Mouse (Mus musculus) midbrain, embryonic 12.5 days (tissue): ENCODE measurements around the gene AU015836. TPM values are rescaled to one million over a fixed set of nuclear protein-coding genes. Genes with fewer than 3 reads are reported as not detected.

Experiments used
- ATAC-seq: fragments of 200-750 bp; cut with Nextera tagmentation; 2 replicates; pipeline ENCODE4 v1.8.0; 2017; ENCODE audit warnings: low read depth, moderate TSS enrichment, moderate library complexity; ENCODE audit not compliant: low FRiP score
- H3K27ac ChIP-seq: fragments of 300-500 bp; sonication (generic); replicated peaks from 2 replicates; pipeline ENCODE4 v1.5.1; 2016; ENCODE audit warnings: mild to moderate bottlenecking
- H3K27me3 ChIP-seq: fragments of 300-500 bp; sonication (generic); 2 replicates; pipeline ENCODE4 v1.6.1; 2016; ENCODE audit warnings: mild to moderate bottlenecking
- H3K36me3 ChIP-seq: fragments of 300-500 bp; sonication (generic); 2 replicates; pipeline ENCODE4 v1.6.1; 2016
- H3K4me1 ChIP-seq: fragments of 300-500 bp; sonication (generic); 2 replicates; pipeline ENCODE4 v1.6.1; 2016
- H3K4me2 ChIP-seq: fragments of 300-500 bp; sonication (generic); replicated peaks from 2 replicates; pipeline ENCODE4 v1.6.1; 2016; ENCODE audit warnings: mild to moderate bottlenecking, moderate library complexity
- H3K4me3 ChIP-seq: fragments of 300-500 bp; sonication (generic); 2 replicates; pipeline ENCODE4 v1.5.1; 2016; ENCODE audit warnings: mild to moderate bottlenecking
- H3K9ac ChIP-seq: fragments of 300-500 bp; sonication (generic); replicated peaks from 2 replicates; pipeline ENCODE4 v1.6.1; 2016; ENCODE audit warnings: mild to moderate bottlenecking, moderate library complexity
- H3K9me3 ChIP-seq: fragments of 300-500 bp; sonication (generic); 2 replicates; pipeline ENCODE4 v1.6.1; 2016; ENCODE audit warnings: mild to moderate bottlenecking
- WGBS: fragments of 180-500 bp; shearing (Covaris S2); methylation state at CpG from one replicate; pipeline ENCODE4 v1.1.7; 2016; 5-methylcytosine and 5-hydroxymethylcytosine counted together
- polyA plus RNA-seq: library from polyadenylated mRNA; unstranded; fragments of >200 nt; fragmentation: Nextera tagmentation; extraction: Ambion mirVana; gene quantifications from 2 replicates; pipeline ENCODE4 v1.2.1, GENCODE M21; 2016

The AU015836 gene
- polyA plus RNA-seq, 1 experiment from 2014 or later, result not detected

GRCm38 (mm10) chrX:94012479-94013167 lies 44.2 kb downstream of the AU015836 start:
- Histone ChIP-seq H3K27me3 (peaks cover 61% of the 10 kb centered on the region), H3K4me1 (peaks cover 4% of the 10 kb centered on the region; the same call in 1 of the 2 replicates), H3K9me3 (no peaks in the 10 kb centered on the region), H3K27ac (no peak overlapping the region), H3K4me2 (peak overlapping the region; percentile 28; the same call in 1 of the 2 replicates), H3K9ac (no peak overlapping the region), H3K36me3 (no peaks in the 10 kb centered on the region), H3K4me3 (no peak overlapping the region)
- ATAC-seq, result peak; percentile 77; the same call in 1 of the 2 replicates
- WGBS, result 28% methylated on average over 12 of the region's 12 CpGs

- no peak for ATAC-seq
- H3K4me1 ChIP-seq, result peaks cover 4% of the 10 kb centered on the region; the same call in 1 of the 2 replicates
- 47% methylated on average over 1 of the region's 1 CpGs for WGBS
- no peak overlapping the region for H3K4me2 ChIP-seq
- no peaks in the 10 kb centered on the region for H3K9me3 ChIP-seq
- H3K27me3 ChIP-seq, result peaks cover 49% of the 10 kb centered on the region
- no peak overlapping the region for H3K27ac ChIP-seq
- no peaks in the 10 kb centered on the region for H3K36me3 ChIP-seq
- no peak overlapping the region for H3K9ac ChIP-seq
- no peak overlapping the region for H3K4me3 ChIP-seq
Observed at GRCm38 (mm10) chrX:94016891-94017290, 48.4 kb downstream of the AU015836 start.

- H3K9me3 ChIP-seq, result no peaks in the 10 kb centered on the region
- H3K36me3 ChIP-seq, result no peaks in the 10 kb centered on the region
- peaks cover 46% of the 10 kb centered on the region for H3K27me3 ChIP-seq
- 70% methylated on average over 5 of the region's 5 CpGs for WGBS
- no peak for ATAC-seq
- H3K9ac ChIP-seq, result no peak overlapping the region
- H3K27ac ChIP-seq, result no peak overlapping the region
- H3K4me3 ChIP-seq, result no peak overlapping the region
- no peak overlapping the region for H3K4me2 ChIP-seq
- no peaks in the 10 kb centered on the region for H3K4me1 ChIP-seq
Observed at GRCm38 (mm10) chrX:94022264-94022874, 53.9 kb downstream of the AU015836 start.

Other genes starting within 250 kb of the AU015836 start
- gene Pdk3, start 136.5 kb upstream of the AU015836 start, polyA plus RNA-seq, result 42.2 and 48.2 TPM in 2 replicates
- gene Zfx, start 155.0 kb downstream of the AU015836 start, polyA plus RNA-seq, result 32.8 and 33.1 TPM in 2 replicates
- gene Eif2s3x, start 244.2 kb downstream of the AU015836 start, polyA plus RNA-seq, result 98.6 and 113 TPM in 2 replicates